Mouse (Mus musculus) bone marrow, adult 2 months (tissue): ENCODE measurements around the gene Ugt1a6a. TPM values are rescaled to one million over a fixed set of nuclear protein-coding genes. Genes with fewer than 3 reads are reported as not detected.
"Not testable (repeated sequence)": the region's sequence is repeated elsewhere in the genome, so short reads cannot be mapped to it uniquely, and the experiment has no call there.

Source experiments
- H3K27ac ChIP-seq: fragments of 200-500 bp; 2 replicates; pipeline ENCODE4 v1.5.1; 2012; ENCODE audit warnings: low read depth, mild to moderate bottlenecking, control low read depth, inconsistent platforms, low read length; ENCODE audit not compliant: control insufficient read depth, poor library complexity, insufficient read depth
- H3K4me1 ChIP-seq: fragments of 200-500 bp; 2 replicates; pipeline ENCODE4 v1.6.1; 2011; ENCODE audit warnings: low read length; ENCODE audit not compliant: control insufficient read depth, insufficient read depth
- H3K4me3 ChIP-seq: fragments of 200-500 bp; replicated peaks from 2 replicates; pipeline ENCODE3; 2011; ENCODE audit warnings: mild to moderate bottlenecking, low read depth, low read length, control low read depth; ENCODE audit not compliant: control insufficient read depth
- CTCF ChIP-seq: fragments of 200-500 bp; IDR thresholded peaks from 2 replicates; pipeline ENCODE4 v1.5.1; 2011; ENCODE audit warnings: low read length, control low read depth; ENCODE audit not compliant: control insufficient read depth, insufficient read depth
- POLR2A ChIP-seq: fragments of 200-500 bp; IDR thresholded peaks from 2 replicates; pipeline ENCODE4 v1.6.1; 2011; ENCODE audit warnings: low read depth, mild to moderate bottlenecking, control low read depth, low read length, borderline replicate concordance; ENCODE audit not compliant: control insufficient read depth
- WGBS: fragments of 180-500 bp; shearing (Covaris S2); methylation state at CpG from one replicate; pipeline ENCODE4 v1.1.7; 2018; 5-methylcytosine and 5-hydroxymethylcytosine counted together
- polyA plus RNA-seq: library from polyadenylated mRNA; stranded (reverse); fragments of >200 nt; gene quantifications from 2 replicates; pipeline ENCODE4 v1.2.4, GENCODE M21; 2011; ENCODE audit warnings: low replicate concordance; ENCODE audit not compliant: missing spikeins, insufficient read depth, insufficient read length

The Ugt1a6a gene
- polyA plus RNA-seq, 1 experiment = not detected

DNA sequence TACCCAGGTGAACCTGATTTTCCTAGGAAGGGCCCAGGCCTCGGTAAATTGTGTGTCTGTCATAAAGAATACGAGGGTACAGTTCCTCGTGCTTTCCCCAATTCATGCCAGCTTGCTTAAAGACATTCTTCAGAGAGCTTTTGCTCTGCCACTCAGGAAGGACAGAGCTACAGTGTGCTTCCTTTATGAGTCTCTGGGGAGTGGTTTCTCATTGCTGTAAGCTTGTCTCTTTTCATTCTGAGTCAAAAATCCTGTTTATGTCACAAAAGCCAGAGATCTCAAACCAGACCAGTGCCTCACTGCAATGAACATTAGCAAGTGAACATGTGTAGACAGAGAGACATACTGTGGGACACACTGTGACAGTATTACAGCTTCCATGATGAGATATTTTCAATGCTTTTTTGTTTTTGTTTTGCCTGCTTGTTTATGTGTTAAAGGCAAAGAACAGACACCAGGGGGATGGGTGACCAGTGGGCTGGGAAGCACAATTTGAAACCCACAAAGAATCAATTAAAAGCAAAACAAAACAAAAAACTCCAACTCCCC is 627 bp upstream of the Ugt1a6a start:
- 5% methylated on average over 3 of the region's 3 CpGs for WGBS
- no peak for TF ChIP-seq CTCF
- TF ChIP-seq POLR2A = no peak
- Histone ChIP-seq H3K27ac (no peak overlapping the region), H3K4me1 (peaks cover 1% of the 10 kb centered on the region), H3K4me3 (no peak overlapping the region)

DNA sequence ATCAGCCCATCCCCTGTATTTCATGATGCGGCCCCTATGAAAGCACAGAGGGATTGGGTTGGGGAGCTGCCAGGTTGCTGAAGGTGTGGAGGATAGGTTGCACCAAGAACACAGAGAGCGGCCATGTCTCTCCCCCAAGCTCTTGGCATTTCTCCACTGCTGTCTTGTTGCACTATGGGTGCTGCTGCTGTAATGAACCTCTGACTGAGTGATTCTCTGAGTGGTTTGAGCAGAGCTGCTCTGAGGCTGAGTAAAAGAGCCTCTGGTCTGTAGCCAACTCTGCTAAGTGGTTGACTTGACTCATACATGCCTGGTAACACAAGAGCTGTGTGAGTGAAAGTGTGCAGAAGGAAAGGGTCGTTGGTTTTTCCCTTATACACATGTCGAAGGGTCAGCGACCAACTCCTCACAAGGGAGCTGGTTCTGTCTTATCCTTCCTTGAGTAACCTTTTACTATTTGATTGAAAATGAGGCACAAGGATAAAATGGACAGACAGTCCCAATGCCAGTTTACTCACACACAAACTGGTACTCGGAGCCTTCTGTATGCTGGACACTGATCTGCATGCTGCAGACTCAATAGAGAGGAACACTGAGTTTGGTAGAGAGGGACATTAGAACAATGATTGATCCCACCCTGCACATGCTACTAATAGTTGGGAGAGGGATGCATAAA is 758 bp downstream of the Ugt1a6a start:
- not testable (repeated sequence) for H3K4me3 ChIP-seq, H3K4me1 ChIP-seq, H3K27ac ChIP-seq
- 71% methylated on average over 6 of the region's 6 CpGs for WGBS

- WGBS = 71% methylated on average over 2 of the region's 2 CpGs
Measured at GRCm38 (mm10) chr1:88136646-88137045, 2.0 kb downstream of the Ugt1a6a start.

DNA sequence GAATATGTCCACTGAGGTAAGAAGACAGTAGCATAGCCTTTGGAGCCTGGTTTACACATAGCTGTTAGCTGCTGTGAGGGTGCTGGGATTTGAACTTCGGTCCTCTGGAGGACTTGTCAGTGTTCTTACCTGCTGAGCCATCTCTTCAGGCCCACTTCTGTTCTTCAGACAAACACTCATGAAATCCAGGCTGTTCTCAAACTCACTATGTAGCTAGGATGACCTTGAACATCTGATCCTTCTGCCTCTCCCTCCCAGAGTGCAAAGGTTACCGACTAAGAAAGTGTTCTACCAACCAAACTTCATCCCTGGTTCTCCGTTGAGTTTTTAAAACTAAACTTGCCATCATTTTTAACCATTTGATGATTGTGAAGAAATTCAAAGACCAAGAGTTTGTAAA is 2.7 kb downstream of the Ugt1a6a start:
- no peak overlapping the region for H3K27ac ChIP-seq

More at GRCm38 (mm10) chr1:88136646-88137045, 2.0 kb downstream of the Ugt1a6a start:
- Histone ChIP-seq H3K27ac (no peak overlapping the region), H3K4me3 (no peak overlapping the region), H3K4me1 (peaks cover 1% of the 10 kb centered on the region)
- TF ChIP-seq POLR2A = no peak

DNA sequence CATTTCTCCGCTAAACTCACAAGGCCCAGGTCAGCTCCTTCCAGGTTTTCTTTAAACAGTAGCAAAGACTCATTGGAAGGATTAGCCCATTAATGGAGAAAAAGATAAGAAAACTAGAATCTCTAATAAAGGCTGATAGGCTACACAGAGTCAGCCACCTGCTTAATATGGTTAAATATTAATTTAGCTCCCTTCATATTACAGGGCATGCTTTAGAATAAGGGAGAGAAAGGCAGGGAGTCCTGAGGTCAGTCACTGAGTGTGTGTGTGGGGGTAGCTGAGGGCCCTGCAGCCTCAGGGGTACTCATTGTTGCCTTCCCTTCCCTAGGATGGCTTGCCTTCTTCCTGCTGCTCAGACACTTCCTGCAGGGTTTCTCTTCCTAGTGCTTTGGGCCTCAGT is 3.5 kb downstream of the Ugt1a6a start:
- peaks cover 1% of the 10 kb centered on the region for H3K4me1 ChIP-seq
- TF ChIP-seq CTCF (no peak), POLR2A (no peak)
- H3K27ac ChIP-seq = no peak overlapping the region
- 79% methylated on average over 1 of the region's 1 CpGs for WGBS
- no peak overlapping the region for H3K4me3 ChIP-seq

More for the DNA sequence above, 2.7 kb downstream of the Ugt1a6a start:
- 76% methylated on average over 3 of the region's 3 CpGs for WGBS
- no peak for TF ChIP-seq POLR2A
- no peak for TF ChIP-seq CTCF
- Histone ChIP-seq H3K4me1 (peaks cover 1% of the 10 kb centered on the region), H3K4me3 (no peak overlapping the region)

DNA sequence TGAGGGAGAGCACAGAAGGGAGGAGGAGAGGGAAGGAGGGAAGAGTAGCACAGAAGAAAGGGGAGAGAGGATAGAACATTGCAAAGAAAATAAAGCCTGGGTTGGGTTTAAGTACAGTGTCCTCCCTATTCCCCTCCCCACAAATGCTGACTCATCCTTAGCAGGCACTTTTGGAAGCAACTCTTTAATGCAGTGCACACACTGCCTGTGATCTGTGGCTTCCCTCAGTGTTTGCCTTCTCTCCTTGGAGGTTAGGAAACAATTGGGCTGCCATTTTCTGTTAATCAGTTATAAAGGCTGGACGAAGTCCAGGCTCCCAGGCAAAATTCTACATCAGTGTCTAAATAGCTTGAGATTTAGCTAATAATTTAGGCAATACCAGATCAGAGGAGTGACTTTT is 5.9 kb downstream of the Ugt1a6a start:
- WGBS = 29% methylated on average over 1 of the region's 1 CpGs
- H3K4me1 ChIP-seq, H3K27ac ChIP-seq, H3K4me3 ChIP-seq: not testable (repeated sequence)

DNA sequence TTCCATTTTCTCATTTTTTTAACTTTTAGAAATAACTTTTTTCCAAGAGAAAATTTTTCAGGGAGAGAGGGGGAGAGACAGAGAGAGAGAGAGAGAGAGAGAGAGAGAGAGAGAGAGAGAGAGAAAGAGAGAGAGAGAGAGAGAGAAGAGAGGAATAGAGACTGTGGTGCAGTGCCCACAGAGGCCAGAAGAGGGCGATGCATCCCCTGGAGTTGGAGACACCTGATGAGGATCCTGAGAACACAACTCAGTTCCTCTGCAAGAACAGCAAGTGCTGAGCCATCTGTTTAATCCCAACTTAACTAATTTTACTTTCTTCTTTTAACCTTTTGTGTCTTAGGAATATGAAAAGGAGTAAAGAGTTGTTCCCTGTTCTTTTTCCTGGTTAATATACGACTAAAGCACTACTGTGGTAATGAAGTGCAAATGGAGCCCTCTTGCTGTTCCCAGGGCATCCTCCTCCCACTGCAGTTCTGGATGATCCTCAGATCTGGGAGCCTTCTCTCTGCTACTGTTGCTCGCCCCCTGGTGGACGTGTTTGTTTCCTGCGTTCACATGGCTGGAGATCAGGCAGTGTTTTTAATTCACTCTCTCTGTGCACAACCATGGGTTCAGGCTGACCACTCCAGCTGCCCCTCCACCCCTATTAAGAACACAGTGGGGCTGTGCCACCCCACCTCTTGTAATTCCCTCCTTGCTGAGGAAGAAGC is 9.5 kb downstream of the Ugt1a6a start:
- not testable (repeated sequence) for H3K27ac ChIP-seq, H3K4me3 ChIP-seq, H3K4me1 ChIP-seq
- WGBS = 18% methylated on average over 5 of the region's 5 CpGs
- peak; percentile 65 for TF ChIP-seq CTCF

DNA sequence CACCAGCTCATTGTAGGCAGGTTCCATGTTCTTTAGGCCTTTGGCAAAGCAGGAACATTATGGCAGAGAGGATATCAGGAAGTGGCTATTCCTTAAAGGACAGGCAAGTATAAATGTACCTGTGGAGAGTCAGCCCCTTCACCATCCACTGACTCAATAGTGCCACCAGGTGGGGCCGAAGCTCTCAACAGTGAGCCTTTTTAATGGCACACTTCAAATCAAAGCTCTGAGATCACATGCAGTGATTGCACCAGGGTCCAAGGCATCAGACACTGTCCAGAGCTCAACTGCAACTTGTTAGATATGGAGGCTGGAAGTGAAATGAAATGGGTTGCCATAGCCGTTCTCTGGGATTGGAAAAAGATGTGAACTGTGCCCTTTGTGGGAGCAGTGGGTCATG is 10.7 kb downstream of the Ugt1a6a start:
- WGBS = 75% methylated on average over 2 of the region's 2 CpGs
- not testable (repeated sequence) for H3K4me1 ChIP-seq, H3K4me3 ChIP-seq, H3K27ac ChIP-seq

DNA sequence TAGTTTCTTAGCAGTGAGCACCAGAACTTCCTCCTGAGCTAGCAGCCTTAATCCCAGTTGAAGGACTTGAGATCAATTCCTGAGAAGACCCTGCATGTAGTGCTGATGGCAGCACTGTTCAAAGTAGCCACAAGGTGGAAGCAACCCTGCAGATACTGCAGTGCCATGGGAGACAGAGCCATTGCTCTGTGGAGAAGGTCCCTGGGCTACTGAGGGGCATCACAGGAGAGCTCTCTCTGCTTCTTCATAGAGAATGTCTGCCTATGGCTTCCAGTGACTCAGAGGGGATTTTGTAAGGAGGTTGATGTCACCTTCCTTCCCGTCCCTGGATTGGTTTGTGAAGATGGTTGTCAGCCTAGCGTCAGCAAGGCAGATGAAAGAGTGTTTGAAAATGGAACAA is 15.5 kb downstream of the Ugt1a6a start:
- not testable (repeated sequence) for H3K4me3 ChIP-seq, H3K27ac ChIP-seq, H3K4me1 ChIP-seq
- WGBS = 86% methylated on average over 2 of the region's 2 CpGs

DNA sequence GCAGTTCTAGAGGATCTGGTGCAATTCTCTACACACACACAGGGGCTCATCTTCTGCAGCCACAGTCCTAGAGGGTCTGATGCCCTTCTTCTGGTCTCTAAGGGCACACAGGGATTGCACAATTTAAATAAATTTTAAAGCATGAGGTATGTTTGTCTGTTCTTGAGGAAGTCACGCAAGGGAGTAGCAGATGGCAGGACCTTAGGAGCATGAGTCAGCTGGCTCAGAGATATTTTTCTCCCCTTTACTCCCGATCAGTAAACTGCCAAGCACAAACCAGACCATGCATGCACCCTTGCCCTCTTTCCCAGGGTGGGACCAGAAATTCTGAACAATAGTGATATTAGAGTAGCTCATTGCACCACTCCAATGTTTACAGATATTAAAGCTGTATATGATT is 23.8 kb downstream of the Ugt1a6a start:
- H3K4me3 ChIP-seq = no peak overlapping the region
- 19% methylated on average over 2 of the region's 2 CpGs for WGBS
- TF ChIP-seq CTCF = no peak
- no peak for TF ChIP-seq POLR2A
- H3K27ac ChIP-seq = no peak overlapping the region
- H3K4me1 ChIP-seq = no peaks in the 10 kb centered on the region
